Mouse (Mus musculus): ENCODE data around the gene Phkb.
"Not testable (repeated sequence)": the region's sequence is repeated elsewhere in the genome, so short reads cannot be mapped to it uniquely, and the experiment has no call there.

Gene Phkb

GRCm38 (mm10) chr8:85840657-85841488 lies at the start of gene Phkb, which contains the start of gene Itfg1:
Gene Phkb, plus strand, starts transcription at chr8:85840959.
Gene Itfg1, minus strand, starts transcription at chr8:85840921.
- peaks cover 20% of the 10 kb centered on the region for H3K4me1 ChIP-seq (replicated peaks; ENCODE audit: low read depth, low read length)
- no peaks in the 10 kb centered on the region for H3K27me3 ChIP-seq (ENCODE audit: insufficient read depth, low read length)
- TF ChIP-seq POU5F1 (IDR thresholded peaks at IDR 0.05; ENCODE audit: borderline replicate concordance, low read length): no peak
- TF ChIP-seq CTCF (conservative IDR thresholded peaks at IDR 0.05; ENCODE audit: low read length): no peak
- TF ChIP-seq NANOG (IDR thresholded peaks at IDR 0.05; ENCODE audit: borderline replicate concordance, low read length): no peak
- H3K36me3 ChIP-seq (ENCODE audit: insufficient read depth, low read length): peaks cover 15% of the 10 kb centered on the region
- peak within 1 kb of the TSS; percentile 93 for H3K4me3 ChIP-seq (replicated peaks; ENCODE audit: low read length)
- no peaks in the 10 kb centered on the region for H3K9me3 ChIP-seq (ENCODE audit: low read length)

DNA sequence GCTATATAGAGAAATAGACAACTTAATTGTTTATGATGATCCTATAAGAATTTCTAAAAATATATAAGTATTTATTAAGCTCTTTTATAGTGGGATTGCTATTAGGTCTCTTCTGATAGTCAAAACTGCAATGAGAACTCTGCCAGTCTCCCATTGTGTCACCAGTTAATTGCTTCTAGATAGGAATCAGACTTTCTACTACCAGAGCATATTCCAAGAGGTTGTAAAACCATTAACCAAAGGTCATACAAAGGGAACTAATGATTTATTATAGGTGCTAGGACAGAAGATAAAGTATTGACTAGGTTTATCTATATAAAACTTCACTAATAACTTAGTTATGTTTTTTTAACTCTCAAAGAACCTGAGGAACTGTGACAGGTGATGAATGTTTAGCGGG lies 44.4 kb upstream of the Phkb start:
- H3K4me3 ChIP-seq (replicated peaks; ENCODE audit: low read length); H3K4me1 ChIP-seq (replicated peaks; ENCODE audit: low read depth, low read length); H3K27me3 ChIP-seq (ENCODE audit: insufficient read depth, low read length); H3K9me3 ChIP-seq (ENCODE audit: low read length); H3K36me3 ChIP-seq (ENCODE audit: insufficient read depth, low read length): not testable (repeated sequence)

- Histone ChIP-seq H3K36me3 (ENCODE audit: insufficient read depth, low read length) (no peaks in the 10 kb centered on the region; the same call in 1 of the 2 replicates), H3K9me3 (ENCODE audit: low read length) (no peaks in the 10 kb centered on the region), H3K4me3 (replicated peaks; ENCODE audit: low read length) (no peak overlapping the region), H3K27me3 (ENCODE audit: insufficient read depth, low read length) (no peaks in the 10 kb centered on the region), H3K4me1 (replicated peaks; ENCODE audit: low read depth, low read length) (no peaks in the 10 kb centered on the region)
- TF ChIP-seq CTCF (conservative IDR thresholded peaks at IDR 0.05; ENCODE audit: low read length): no peak
- TF ChIP-seq POU5F1 (IDR thresholded peaks at IDR 0.05; ENCODE audit: borderline replicate concordance, low read length): no peak
- no peak for TF ChIP-seq NANOG (IDR thresholded peaks at IDR 0.05; ENCODE audit: borderline replicate concordance, low read length)
Measured at GRCm38 (mm10) chr8:85800164-85800563, 40.6 kb upstream of the Phkb start.

DNA sequence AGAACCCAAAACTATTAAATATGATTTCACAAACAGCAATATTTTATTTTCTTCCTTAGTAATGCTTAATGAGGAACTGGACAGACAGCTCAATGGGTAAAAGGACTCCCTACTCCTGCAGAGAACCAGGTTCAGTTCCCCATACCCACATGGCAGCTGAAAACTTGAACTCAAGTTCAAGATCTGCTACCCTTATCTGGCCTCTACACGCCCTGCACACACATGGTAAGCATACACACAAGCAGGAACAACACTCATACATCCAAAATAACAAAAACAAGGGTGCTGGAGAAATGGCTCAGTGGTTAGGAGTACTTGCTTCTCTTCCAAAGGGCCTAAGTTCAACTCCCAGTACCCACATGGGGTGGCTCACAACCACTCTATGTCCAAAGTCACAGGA lies 39.4 kb upstream of the Phkb start:
- no peaks in the 10 kb centered on the region for H3K9me3 ChIP-seq (ENCODE audit: low read length)
- H3K27me3 ChIP-seq (ENCODE audit: insufficient read depth, low read length): no peaks in the 10 kb centered on the region
- H3K4me3 ChIP-seq (replicated peaks; ENCODE audit: low read length): no peak overlapping the region
- no peaks in the 10 kb centered on the region; the same call in 1 of the 2 replicates for H3K36me3 ChIP-seq (ENCODE audit: insufficient read depth, low read length)
- H3K4me1 ChIP-seq (replicated peaks; ENCODE audit: low read depth, low read length): no peaks in the 10 kb centered on the region
- no peak for TF ChIP-seq CTCF (conservative IDR thresholded peaks at IDR 0.05; ENCODE audit: low read length)
- TF ChIP-seq POU5F1 (IDR thresholded peaks at IDR 0.05; ENCODE audit: borderline replicate concordance, low read length): no peak

DNA sequence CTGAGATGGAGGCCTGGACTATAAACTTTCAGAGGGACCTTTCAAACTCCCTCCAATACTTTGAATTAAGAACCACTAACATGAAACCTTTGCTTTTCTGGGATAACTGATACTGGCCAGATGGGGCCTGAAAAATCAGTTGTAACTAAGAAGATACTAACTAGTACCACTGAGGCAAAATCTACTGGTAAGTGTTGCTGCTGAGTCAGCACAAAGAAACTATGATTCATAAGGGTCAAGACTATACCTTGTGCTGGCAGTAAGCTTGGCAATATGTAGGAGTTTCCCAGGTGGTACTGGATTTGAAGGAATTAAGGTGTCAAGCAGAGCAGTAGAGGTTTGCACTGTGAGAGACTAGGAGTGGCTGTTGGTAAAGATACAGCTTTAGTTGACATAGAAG lies 27.1 kb upstream of the Phkb start:
- Histone ChIP-seq H3K9me3 (ENCODE audit: low read length) (no peaks in the 10 kb centered on the region), H3K4me1 (replicated peaks; ENCODE audit: low read depth, low read length) (no peaks in the 10 kb centered on the region), H3K27me3 (ENCODE audit: insufficient read depth, low read length) (no peaks in the 10 kb centered on the region), H3K4me3 (replicated peaks; ENCODE audit: low read length) (no peak overlapping the region), H3K36me3 (ENCODE audit: insufficient read depth, low read length) (peaks cover 6% of the 10 kb centered on the region)
- TF ChIP-seq NANOG (IDR thresholded peaks at IDR 0.05; ENCODE audit: borderline replicate concordance, low read length) (no peak), POU5F1 (IDR thresholded peaks at IDR 0.05; ENCODE audit: borderline replicate concordance, low read length) (no peak), CTCF (conservative IDR thresholded peaks at IDR 0.05; ENCODE audit: low read length) (no peak)

- TF ChIP-seq CTCF (conservative IDR thresholded peaks at IDR 0.05; ENCODE audit: low read length) (no peak), POU5F1 (IDR thresholded peaks at IDR 0.05; ENCODE audit: borderline replicate concordance, low read length) (no peak), NANOG (IDR thresholded peaks at IDR 0.05; ENCODE audit: borderline replicate concordance, low read length) (no peak)
Measured at GRCm38 (mm10) chr8:85839916-85840656, 673 bp upstream of the Phkb start.

GRCm38 (mm10) chr8:85841489-85841795 lies 683 bp downstream of the Phkb start:
- H3K4me3 ChIP-seq (replicated peaks; ENCODE audit: low read length): peak overlapping the region; percentile 93
- no peaks in the 10 kb centered on the region for H3K9me3 ChIP-seq (ENCODE audit: low read length)
- H3K4me1 ChIP-seq (replicated peaks; ENCODE audit: low read depth, low read length): peaks cover 22% of the 10 kb centered on the region
- no peak for TF ChIP-seq CTCF (conservative IDR thresholded peaks at IDR 0.05; ENCODE audit: low read length)
- TF ChIP-seq POU5F1 (IDR thresholded peaks at IDR 0.05; ENCODE audit: borderline replicate concordance, low read length): no peak
- no peak for TF ChIP-seq NANOG (IDR thresholded peaks at IDR 0.05; ENCODE audit: borderline replicate concordance, low read length)
- H3K36me3 ChIP-seq (ENCODE audit: insufficient read depth, low read length): peaks cover 14% of the 10 kb centered on the region
- no peaks in the 10 kb centered on the region for H3K27me3 ChIP-seq (ENCODE audit: insufficient read depth, low read length)

More at GRCm38 (mm10) chr8:85839916-85840656, 673 bp upstream of the Phkb start:
- H3K4me1 ChIP-seq (replicated peaks; ENCODE audit: low read depth, low read length): peaks cover 20% of the 10 kb centered on the region
- peaks cover 22% of the 10 kb centered on the region for H3K36me3 ChIP-seq (ENCODE audit: insufficient read depth, low read length)
- no peaks in the 10 kb centered on the region for H3K9me3 ChIP-seq (ENCODE audit: low read length)
- H3K4me3 ChIP-seq (replicated peaks; ENCODE audit: low read length): peak overlapping the region; percentile 93
- H3K27me3 ChIP-seq (ENCODE audit: insufficient read depth, low read length): no peaks in the 10 kb centered on the region

DNA sequence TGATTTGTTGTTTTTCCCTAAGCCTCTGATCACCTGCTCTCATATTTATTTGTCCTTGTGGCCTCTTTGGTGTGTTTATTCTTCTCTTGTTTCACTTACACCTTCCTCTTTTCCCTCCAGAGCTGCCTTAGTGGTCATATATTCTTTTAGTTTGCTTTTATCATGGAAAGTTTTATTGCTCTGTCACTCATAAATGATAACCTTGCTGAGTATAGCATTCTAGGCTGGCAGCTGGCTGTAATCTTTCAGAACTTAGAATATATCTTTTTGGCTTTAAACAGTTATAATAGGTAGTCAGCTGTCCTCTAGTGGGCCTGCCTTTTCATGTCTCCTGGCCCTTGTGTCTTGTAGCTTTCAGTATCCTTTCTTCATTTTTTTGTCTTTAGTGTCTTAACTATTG lies 5.1 kb downstream of the Phkb start:
- peaks cover 15% of the 10 kb centered on the region for H3K4me1 ChIP-seq (replicated peaks; ENCODE audit: low read depth, low read length)
- peaks cover 8% of the 10 kb centered on the region; the same call in 1 of the 2 replicates for H3K36me3 ChIP-seq (ENCODE audit: insufficient read depth, low read length)
- no peak overlapping the region for H3K4me3 ChIP-seq (replicated peaks; ENCODE audit: low read length)
- TF ChIP-seq POU5F1 (IDR thresholded peaks at IDR 0.05; ENCODE audit: borderline replicate concordance, low read length) (no peak), NANOG (IDR thresholded peaks at IDR 0.05; ENCODE audit: borderline replicate concordance, low read length) (no peak), CTCF (conservative IDR thresholded peaks at IDR 0.05; ENCODE audit: low read length) (no peak)
- no peaks in the 10 kb centered on the region for H3K9me3 ChIP-seq (ENCODE audit: low read length)
- H3K27me3 ChIP-seq (ENCODE audit: insufficient read depth, low read length): no peaks in the 10 kb centered on the region
